Mouse (Mus musculus) intestine, postnatal 0 days (tissue): ENCODE data around the gene Omd. TPM values are rescaled to one million over a fixed set of nuclear protein-coding genes. Genes with fewer than 3 reads are reported as not detected.

Experiments
- ATAC-seq: fragments of 200-750 bp; cut with Nextera tagmentation; 2 replicates; pipeline ENCODE4 v1.8.0; 2017; ENCODE audit warnings: mild to moderate bottlenecking, moderate TSS enrichment, moderate library complexity
- H3K27ac ChIP-seq: fragments of 300-500 bp; sonication (generic); 2 replicates; pipeline ENCODE4 v1.5.1; 2014; ENCODE audit warnings: mild to moderate bottlenecking, low read depth, low read length, moderate library complexity
- H3K27me3 ChIP-seq: fragments of 300-500 bp; sonication (generic); replicated peaks from 2 replicates; pipeline ENCODE4 v1.6.1; 2014; ENCODE audit warnings: low read length, mixed read lengths; ENCODE audit not compliant: control insufficient read depth, insufficient read depth
- H3K36me3 ChIP-seq: fragments of 300-500 bp; sonication (generic); 2 replicates; pipeline ENCODE4 v1.6.1; 2014; ENCODE audit warnings: mild to moderate bottlenecking, moderate library complexity; ENCODE audit not compliant: control insufficient read depth, insufficient read depth
- H3K4me1 ChIP-seq: fragments of 300-500 bp; sonication (generic); replicated peaks from 2 replicates; pipeline ENCODE4 v1.6.1; 2014; ENCODE audit warnings: antibody characterized with exemption, low read length, mixed read lengths; ENCODE audit not compliant: control insufficient read depth, insufficient read depth
- H3K4me2 ChIP-seq: fragments of 300-500 bp; sonication (generic); replicated peaks from 2 replicates; pipeline ENCODE4 v1.6.1; 2014; ENCODE audit warnings: low read depth, mild to moderate bottlenecking, moderate library complexity
- H3K4me3 ChIP-seq: fragments of 300-500 bp; sonication (generic); 2 replicates; pipeline ENCODE4 v1.5.1; 2014; ENCODE audit warnings: low read depth, low read length
- H3K9ac ChIP-seq: fragments of 300-500 bp; sonication (generic); 2 replicates; pipeline ENCODE4 v1.6.1; 2014; ENCODE audit warnings: mild to moderate bottlenecking, low read depth, low read length
- H3K9me3 ChIP-seq: fragments of 300-500 bp; sonication (generic); 2 replicates; pipeline ENCODE4 v1.6.1; 2016; ENCODE audit warnings: mixed run types; ENCODE audit not compliant: control insufficient read depth
- CTCF ChIP-seq: sonication (generic); IDR thresholded peaks from 2 replicates; pipeline ENCODE4 v1.5.1; 2016; ENCODE audit warnings: low read depth, mild to moderate bottlenecking, control low read depth, antibody characterized with exemption, moderate library complexity
- WGBS: fragments of 180-500 bp; shearing (Covaris S2); extraction: QIAGEN DNeasy Blood & Tissue Kit; methylation state at CpG from one replicate; pipeline ENCODE4 v1.1.7; 2014; 5-methylcytosine and 5-hydroxymethylcytosine counted together
- polyA plus RNA-seq: library from polyadenylated mRNA; unstranded; fragments of >200 nt; fragmentation: Nextera tagmentation; extraction: Ambion mirVana; gene quantifications from 2 replicates; pipeline ENCODE4 v1.2.1, GENCODE M21; 2015

The Omd gene
- polyA plus RNA-seq, 1 experiment from 2014 or later: 0.33 TPM

DNA sequence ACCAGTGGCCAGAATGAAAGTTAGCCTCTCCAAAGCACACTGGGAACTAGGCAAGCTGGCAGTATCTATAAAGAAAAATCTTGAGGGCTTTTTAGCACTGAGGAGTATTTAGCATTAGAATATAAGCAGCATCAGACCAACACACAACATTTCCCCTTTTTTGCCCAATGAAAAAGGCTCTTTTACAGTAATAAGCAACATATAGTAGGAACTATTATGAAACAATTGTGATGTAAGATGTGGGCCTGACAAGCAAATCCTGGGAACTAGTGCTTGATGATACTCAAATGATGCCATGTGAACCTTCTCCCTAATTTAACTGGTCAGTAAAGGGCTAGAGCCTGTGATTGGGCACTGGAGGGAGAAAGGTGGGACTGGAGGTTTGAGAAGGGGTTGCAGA is 45.9 kb downstream of the Omd start:
- no peak overlapping the region for H3K27ac ChIP-seq
- no peaks in the 10 kb centered on the region for H3K27me3 ChIP-seq
- no peak overlapping the region for H3K4me2 ChIP-seq
- H3K4me1 ChIP-seq: no peaks in the 10 kb centered on the region
- no peaks in the 10 kb centered on the region for H3K9me3 ChIP-seq
- H3K36me3 ChIP-seq: no peaks in the 10 kb centered on the region
- H3K9ac ChIP-seq: no peak overlapping the region
- TF ChIP-seq CTCF: no peak
- no peak for ATAC-seq
- no peak overlapping the region for H3K4me3 ChIP-seq

DNA sequence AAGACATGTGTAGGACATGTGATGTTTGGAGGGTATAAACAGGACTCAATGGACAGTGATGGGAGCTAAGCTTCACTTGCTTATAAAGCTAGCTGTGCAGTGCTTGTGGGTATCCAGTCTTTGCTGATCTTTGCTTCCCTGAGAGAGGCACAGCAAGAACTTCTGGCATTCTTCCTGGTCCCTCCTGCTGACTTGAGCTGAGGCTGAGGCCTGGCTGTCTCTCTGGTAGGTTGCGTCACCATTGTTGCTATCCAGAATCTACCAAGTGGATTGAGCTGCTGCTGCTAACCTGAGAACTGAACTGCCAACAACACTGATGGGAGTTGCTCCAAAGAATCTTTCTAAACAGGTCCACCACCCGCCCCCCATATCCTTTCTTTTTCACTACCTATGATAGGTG is 46.8 kb downstream of the Omd start:
- Histone ChIP-seq H3K4me2 (no peak overlapping the region), H3K9me3 (no peaks in the 10 kb centered on the region), H3K27ac (no peak overlapping the region), H3K4me3 (no peak overlapping the region), H3K4me1 (no peaks in the 10 kb centered on the region), H3K27me3 (no peaks in the 10 kb centered on the region), H3K36me3 (no peaks in the 10 kb centered on the region), H3K9ac (no peak overlapping the region)
- WGBS: 90% methylated on average over 2 of the region's 2 CpGs
- no peak for TF ChIP-seq CTCF
- ATAC-seq: no peak

- no peak for ATAC-seq
- 96% methylated on average over 2 of the region's 2 CpGs for WGBS
- no peaks in the 10 kb centered on the region for H3K9me3 ChIP-seq
- no peaks in the 10 kb centered on the region for H3K36me3 ChIP-seq
- H3K4me3 ChIP-seq: no peak overlapping the region
- no peaks in the 10 kb centered on the region for H3K27me3 ChIP-seq
- H3K9ac ChIP-seq: no peak overlapping the region
- no peak overlapping the region for H3K27ac ChIP-seq
- no peaks in the 10 kb centered on the region; the same call in 1 of the 2 replicates for H3K4me1 ChIP-seq
- H3K4me2 ChIP-seq: no peak overlapping the region
- TF ChIP-seq CTCF: no peak
Observed at GRCm38 (mm10) chr13:49639965-49640364, 57.7 kb downstream of the Omd start.

Other genes starting within 250 kb of the Omd start
- 8.9 and 9.3 TPM in 2 replicates for gene Bicd2, start 240.9 kb upstream of the Omd start, polyA plus RNA-seq
- gene Ippk, start 161.2 kb upstream of the Omd start, polyA plus RNA-seq: 10.4 and 11.5 TPM in 2 replicates
- gene Tes3-ps, start 89.1 kb upstream of the Omd start, polyA plus RNA-seq: 0.55 and 0.57 TPM in 2 replicates
- 1.1 and 1.7 TPM in 2 replicates for gene Ecm2, start 77.7 kb upstream of the Omd start, polyA plus RNA-seq
- 45.9 and 46.8 TPM in 2 replicates for gene Aspn, start 38.0 kb upstream of the Omd start, polyA plus RNA-seq
- gene Ogn, start 25.6 kb downstream of the Omd start, polyA plus RNA-seq: 68.3 and 70.6 TPM in 2 replicates
- 10.4 and 12.1 TPM in 2 replicates for gene Cenpp, start 70.3 kb downstream of the Omd start, polyA plus RNA-seq
- 9.7 and 12.7 TPM in 2 replicates for gene Nol8, start 70.6 kb downstream of the Omd start, polyA plus RNA-seq
- gene Iars, start 99.6 kb downstream of the Omd start, polyA plus RNA-seq: 13.7 and 16.1 TPM in 2 replicates
- gene Gm30302, start 216.5 kb downstream of the Omd start, polyA plus RNA-seq: not detected in 2 replicates